Mouse (Mus musculus): ENCODE results near the gene Fpr3.
"Not testable (repeated sequence)": the region's sequence is repeated elsewhere in the genome, so short reads cannot be mapped to it uniquely, and the experiment has no call there.

The Fpr3 gene

GRCm38 (mm10) chr17:17882672-17883071 is 5.0 kb upstream of the Fpr3 start:
- no peak for DNase-seq (ENCODE audit: low read depth)

- no peak for DNase-seq (ENCODE audit: low read depth)
Measured at GRCm38 (mm10) chr17:17883840-17884239, 3.8 kb upstream of the Fpr3 start, which contains the start of gene Fpr1. Gene Fpr1 (minus strand): TSS chr17:17883940.

DNA sequence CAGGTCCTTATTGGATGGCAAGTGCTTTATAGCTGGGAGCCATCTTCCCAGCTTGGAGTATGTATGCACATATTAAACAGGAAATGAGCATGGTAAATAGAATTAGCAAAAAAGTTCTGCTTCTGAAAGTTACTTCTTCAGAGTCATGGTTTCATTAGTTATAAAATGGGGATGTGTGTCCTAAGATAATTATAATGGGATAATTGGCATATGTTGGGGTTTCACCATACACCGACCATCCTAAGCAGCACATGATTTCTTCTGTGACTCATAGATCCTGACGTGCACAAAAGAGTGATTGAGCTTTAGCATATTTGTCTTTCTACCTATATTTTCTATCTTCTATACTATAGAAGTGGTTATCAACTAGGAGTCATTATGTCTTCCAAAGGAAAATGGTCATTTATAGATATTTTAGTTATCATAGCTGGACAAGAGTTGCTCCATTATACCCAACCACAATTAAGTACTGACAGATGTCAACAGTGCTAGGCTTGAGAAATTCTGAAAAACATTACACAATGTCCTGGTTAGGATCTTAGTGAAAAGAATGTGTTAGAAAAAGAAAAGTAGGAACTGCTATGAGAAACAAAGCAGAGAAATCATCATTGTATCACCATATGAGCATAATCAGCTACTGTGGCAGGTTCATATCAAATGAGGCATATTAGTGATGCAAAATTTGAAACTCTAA is 2.2 kb downstream of the Fpr3 start:
- no peak for DNase-seq (ENCODE audit: low read depth)

GRCm38 (mm10) chr17:17896039-17896438 is 8.4 kb downstream of the Fpr3 start:
- DNase-seq (ENCODE audit: low read depth) = peak; percentile 33

DNA sequence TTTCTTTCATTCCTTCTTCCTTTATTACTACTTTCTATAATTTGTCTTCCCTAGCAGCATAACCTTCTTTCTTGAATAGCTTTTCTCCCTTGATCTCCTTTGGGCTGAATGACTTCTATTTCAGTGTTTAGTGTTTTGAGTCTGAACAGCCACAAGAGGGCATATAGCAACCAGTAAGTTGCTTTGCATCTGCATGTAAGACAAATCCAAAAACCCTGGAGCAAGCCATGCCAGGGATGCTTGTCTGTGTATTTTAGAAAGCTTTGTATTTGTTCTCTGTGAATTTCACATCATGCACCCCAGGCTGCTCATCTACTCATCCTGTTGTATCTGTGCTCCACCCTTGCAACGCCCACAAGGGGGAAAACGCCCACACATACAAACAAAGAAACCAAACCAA is 11.6 kb downstream of the Fpr3 start:
- no peak for DNase-seq (ENCODE audit: low read depth)

DNA sequence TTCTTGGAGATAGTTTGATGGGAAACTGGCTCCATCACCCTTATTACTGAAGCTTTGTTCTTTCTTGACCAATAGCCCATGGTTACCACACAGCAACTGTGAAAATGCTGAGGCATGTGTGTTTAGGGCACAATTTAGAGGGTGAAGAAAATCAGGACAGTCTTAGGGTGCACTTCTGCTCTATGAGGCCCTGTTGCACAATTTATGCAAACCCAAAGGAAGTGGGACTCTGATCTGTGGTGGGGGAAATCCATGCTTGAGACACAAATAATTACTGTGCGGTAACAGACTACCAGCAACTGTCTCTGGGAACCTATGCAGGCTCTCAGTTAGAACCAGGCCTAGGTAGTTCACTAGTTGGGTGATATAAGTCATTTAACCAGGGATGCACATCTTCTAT is 13.1 kb downstream of the Fpr3 start:
- DNase-seq (ENCODE audit: low read depth) = no peak

GRCm38 (mm10) chr17:17909636-17910421 is 22.2 kb downstream of the Fpr3 start:
- DNase-seq (ENCODE audit: low read depth) = no peak

DNA sequence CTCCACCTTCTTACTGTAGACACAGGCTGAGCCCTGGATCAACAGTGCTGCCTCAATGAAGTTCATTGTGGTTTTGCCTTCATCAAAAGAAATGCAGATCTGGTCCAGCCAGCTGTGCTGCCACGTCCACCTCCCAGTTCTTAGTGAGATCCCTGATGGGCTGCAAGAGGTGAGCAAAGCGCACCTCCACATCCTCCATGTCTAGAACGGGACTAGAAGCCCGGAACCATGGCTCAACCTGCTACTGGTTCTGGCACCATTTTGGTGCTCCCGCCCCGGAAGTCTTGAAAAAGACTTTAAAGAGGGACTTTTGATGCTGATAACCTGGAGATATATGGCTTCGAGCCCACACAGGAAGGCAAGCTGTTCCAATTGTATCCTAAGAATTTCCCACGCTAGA is 25.0 kb downstream of the Fpr3 start:
- not testable (repeated sequence) for DNase-seq (ENCODE audit: low read depth)

GRCm38 (mm10) chr17:17917376-17917775 is 29.7 kb downstream of the Fpr3 start:
- DNase-seq (ENCODE audit: low read depth) = no peak

- DNase-seq (ENCODE audit: low read depth) = no peak
Measured at GRCm38 (mm10) chr17:17917782-17918181, 30.1 kb downstream of the Fpr3 start.

DNA sequence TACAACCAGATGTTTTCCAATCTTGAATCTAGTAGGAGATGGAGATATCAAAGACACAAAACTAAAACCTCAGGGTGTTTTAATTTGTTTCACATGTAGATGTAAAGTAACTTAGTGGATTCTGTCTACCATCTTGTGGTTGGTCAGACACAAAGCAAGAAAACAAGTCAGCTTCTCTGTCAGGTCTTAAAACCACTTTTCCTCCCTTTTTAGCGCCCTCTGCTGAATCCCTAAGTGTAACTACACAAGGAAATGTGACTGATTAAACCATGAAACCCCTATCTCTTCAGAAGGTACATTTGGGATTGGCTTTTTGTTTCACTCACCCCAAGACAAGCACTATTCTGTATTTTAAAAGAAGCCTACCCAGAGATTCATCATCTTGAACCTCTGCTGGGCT is 85.8 kb downstream of the Fpr3 start:
- DNase-seq (ENCODE audit: low read depth) = no peak

GRCm38 (mm10) chr17:17981232-17981631 is 93.6 kb downstream of the Fpr3 start:
- not testable (repeated sequence) for DNase-seq (ENCODE audit: low read depth)

GRCm38 (mm10) chr17:18004752-18005151 is 117.1 kb downstream of the Fpr3 start:
- no peak for DNase-seq (ENCODE audit: low read depth)
